Mouse (Mus musculus): ENCODE data around the gene Gmds.

The Gmds gene

GRCm38 (mm10) chr13:32338513-32339365 is at the start of gene Gmds:
Gene Gmds, minus strand, starts transcription at chr13:32338740.
- peak; percentile 83 for DNase-seq (ENCODE audit: low read depth, low spot score)

GRCm38 (mm10) chr13:32385421-32386092 is 47.0 kb upstream of the Gmds start:
- no peak for DNase-seq (ENCODE audit: low read depth, low spot score)

GRCm38 (mm10) chr13:32382227-32383010 is 43.9 kb upstream of the Gmds start:
- DNase-seq (ENCODE audit: low read depth, low spot score), result no peak

- DNase-seq (ENCODE audit: low read depth, low spot score), result no peak
These were observed 40.1 kb upstream of the Gmds start for GRCm38 (mm10) chr13:32378634-32379033.

GRCm38 (mm10) chr13:32372531-32372883 is 34.0 kb upstream of the Gmds start:
- DNase-seq (ENCODE audit: low read depth, low spot score), result no peak

GRCm38 (mm10) chr13:32371874-32372530 is 33.5 kb upstream of the Gmds start:
- DNase-seq (ENCODE audit: low read depth, low spot score), result no peak

- DNase-seq (ENCODE audit: low read depth, low spot score), result no peak
These were observed 32.2 kb upstream of the Gmds start for GRCm38 (mm10) chr13:32370751-32371150.

GRCm38 (mm10) chr13:32370135-32370534 is 31.6 kb upstream of the Gmds start:
- DNase-seq (ENCODE audit: low read depth, low spot score), result no peak

GRCm38 (mm10) chr13:32337735-32338512 is 616 bp downstream of the Gmds start:
- DNase-seq (ENCODE audit: low read depth, low spot score), result peak; percentile 2

- no peak for DNase-seq (ENCODE audit: low read depth, low spot score)
These were observed 20.2 kb downstream of the Gmds start for GRCm38 (mm10) chr13:32318309-32318708.

- DNase-seq (ENCODE audit: low read depth, low spot score), result no peak
These were observed 21.2 kb downstream of the Gmds start for GRCm38 (mm10) chr13:32317354-32317753.

- DNase-seq (ENCODE audit: low read depth, low spot score), result no peak
These were observed 25.9 kb downstream of the Gmds start for GRCm38 (mm10) chr13:32312663-32313062.

- DNase-seq (ENCODE audit: low read depth, low spot score), result no peak
These were observed 27.1 kb downstream of the Gmds start for GRCm38 (mm10) chr13:32311476-32311875.

- DNase-seq (ENCODE audit: low read depth, low spot score), result no peak
These were observed 40.1 kb downstream of the Gmds start for GRCm38 (mm10) chr13:32298456-32298855.

GRCm38 (mm10) chr13:32297398-32297797 is 41.1 kb downstream of the Gmds start:
- DNase-seq (ENCODE audit: low read depth, low spot score), result no peak

- no peak for DNase-seq (ENCODE audit: low read depth, low spot score)
These were observed 43.9 kb downstream of the Gmds start for GRCm38 (mm10) chr13:32294416-32295195.

GRCm38 (mm10) chr13:32272937-32273496 is 65.5 kb downstream of the Gmds start:
- DNase-seq (ENCODE audit: low read depth, low spot score), result no peak

- no peak for DNase-seq (ENCODE audit: low read depth, low spot score)
These were observed 68.8 kb downstream of the Gmds start for GRCm38 (mm10) chr13:32269757-32270156.

GRCm38 (mm10) chr13:32269261-32269660 is 69.3 kb downstream of the Gmds start:
- DNase-seq (ENCODE audit: low read depth, low spot score), result no peak

GRCm38 (mm10) chr13:32268284-32268683 is 70.3 kb downstream of the Gmds start:
- no peak for DNase-seq (ENCODE audit: low read depth, low spot score)
